Mouse (Mus musculus): Measurements from ENCODE around the gene Ciz1. TPM values are rescaled to one million over a fixed set of nuclear protein-coding genes. Genes with fewer than 3 reads are reported as not detected.

The Ciz1 gene
- polyA plus RNA-seq, 1 experiment: 275 TPM

DNA sequence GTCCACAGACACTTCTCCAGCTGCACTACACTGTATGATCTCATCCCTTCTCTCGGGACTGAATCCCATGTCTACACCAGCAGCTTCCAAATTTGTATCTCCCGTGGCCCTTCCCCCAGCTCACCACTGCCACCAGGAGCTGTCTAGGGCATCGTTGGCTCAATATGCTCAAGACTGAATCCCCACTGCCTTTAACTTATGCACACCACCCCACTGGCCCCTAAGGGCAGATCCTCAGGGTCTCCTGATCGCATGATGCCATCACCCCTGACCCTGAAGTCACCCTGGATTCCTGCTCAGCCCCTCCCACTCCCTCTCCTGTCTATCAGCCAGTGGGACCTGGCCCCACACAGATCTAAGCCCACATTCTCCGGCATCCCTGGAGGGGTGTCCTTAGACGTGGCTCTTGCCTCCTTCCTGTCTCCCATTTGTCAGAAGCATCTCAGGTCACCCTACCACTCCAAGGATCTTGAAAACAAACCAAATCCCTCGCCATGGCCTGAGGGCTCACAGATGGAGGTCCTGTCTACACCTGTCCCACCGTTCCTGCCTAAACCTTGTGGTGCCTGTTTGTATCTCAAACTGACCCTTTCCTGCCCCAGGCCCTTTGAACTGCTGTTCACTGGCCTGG lies 2.4 kb upstream of the Ciz1 start:
- Histone ChIP-seq H3K36me3 (ENCODE audit: control insufficient read depth, insufficient read depth, low read length) (peaks cover 3% of the 10 kb centered on the region; the same call in 1 of the 2 replicates), H3K4me3 (ENCODE audit: low read depth, low read length) (no peak overlapping the region), H3K27me3 (ENCODE audit: control insufficient read depth, insufficient read depth, low read length) (no peaks in the 10 kb centered on the region), H3K27ac (ENCODE audit: insufficient read depth, low read depth, low read length) (no peak overlapping the region), H3K4me1 (ENCODE audit: control insufficient read depth, insufficient read depth, insufficient read length, low read length) (peaks cover 7% of the 10 kb centered on the region; the same call in 1 of the 2 replicates)
- no peak for TF ChIP-seq POLR2A (IDR thresholded peaks at IDR 0.05; ENCODE audit: low read depth, low read length)
- WGBS: 76% methylated on average over 8 of the region's 8 CpGs

DNA sequence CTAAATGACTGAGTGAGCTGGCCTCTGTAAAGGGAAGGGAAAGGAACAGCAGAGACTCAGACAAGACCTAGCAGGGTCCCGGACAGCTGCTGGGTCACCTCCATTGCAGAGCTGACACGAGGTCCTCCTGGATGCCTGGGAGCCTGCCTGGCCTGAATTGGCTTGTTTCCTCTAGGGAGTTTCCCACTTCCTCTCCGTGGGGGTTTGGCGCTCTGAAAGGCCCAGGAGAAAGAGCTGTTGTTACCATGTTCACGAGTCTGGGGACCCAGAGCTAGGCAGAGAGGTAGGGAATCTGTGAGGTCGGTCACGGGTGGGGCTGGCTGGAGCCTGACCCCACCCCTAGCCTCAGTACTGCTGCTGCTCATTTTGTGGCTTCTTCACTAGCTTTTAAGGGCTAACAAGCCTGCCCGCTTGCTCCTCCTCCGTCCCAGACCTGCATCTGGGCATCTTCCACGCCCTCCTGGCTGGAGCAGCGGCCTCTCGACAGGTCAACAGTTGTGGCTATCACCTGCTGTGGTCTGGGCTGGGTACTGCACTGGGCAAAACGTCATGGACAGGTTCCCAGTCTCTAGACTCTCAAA lies 1.6 kb upstream of the Ciz1 start:
- WGBS: 58% methylated on average over 13 of the region's 13 CpGs
- H3K4me3 ChIP-seq (ENCODE audit: low read depth, low read length): no peak overlapping the region
- H3K27me3 ChIP-seq (ENCODE audit: control insufficient read depth, insufficient read depth, low read length): no peaks in the 10 kb centered on the region
- peaks cover 9% of the 10 kb centered on the region; the same call in 1 of the 2 replicates for H3K4me1 ChIP-seq (ENCODE audit: control insufficient read depth, insufficient read depth, insufficient read length, low read length)
- no peak overlapping the region for H3K27ac ChIP-seq (ENCODE audit: insufficient read depth, low read depth, low read length)
- TF ChIP-seq CTCF (IDR thresholded peaks at IDR 0.05; ENCODE audit: extremely low read depth, insufficient read length, insufficient replicate concordance, low read depth, low read length) (no peak), POLR2A (IDR thresholded peaks at IDR 0.05; ENCODE audit: low read depth, low read length) (no peak)
- H3K36me3 ChIP-seq (ENCODE audit: control insufficient read depth, insufficient read depth, low read length): peaks cover 3% of the 10 kb centered on the region; the same call in 1 of the 2 replicates

DNA sequence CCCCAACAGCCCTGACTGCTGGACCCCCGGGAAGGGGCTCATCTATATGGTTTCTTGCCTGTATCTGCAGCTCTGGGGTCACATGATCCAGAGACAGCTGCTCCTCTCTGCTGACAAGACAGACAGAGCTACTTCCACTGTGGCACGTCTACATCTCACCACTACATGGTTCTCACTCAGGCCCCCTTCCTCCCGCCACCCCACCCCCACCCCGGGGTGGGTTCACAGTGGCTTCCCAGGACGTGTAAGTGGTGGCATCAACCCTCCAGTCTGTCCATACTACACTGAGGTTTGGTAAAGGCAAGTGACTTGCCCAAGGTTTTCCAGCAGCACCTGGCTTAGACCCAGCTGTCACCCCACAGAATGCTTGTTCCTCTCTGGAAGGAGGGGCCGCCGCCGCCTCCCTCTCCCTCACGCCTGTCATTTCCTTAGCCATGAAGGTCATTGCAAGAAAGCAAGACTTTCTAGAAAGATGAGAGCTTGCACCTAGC lies 611 bp upstream of the Ciz1 start:
- Histone ChIP-seq H3K4me3 (ENCODE audit: low read depth, low read length) (peak overlapping the region; percentile 83; the same call in 1 of the 2 replicates), H3K4me1 (ENCODE audit: control insufficient read depth, insufficient read depth, insufficient read length, low read length) (peaks cover 17% of the 10 kb centered on the region; the same call in 1 of the 2 replicates), H3K36me3 (ENCODE audit: control insufficient read depth, insufficient read depth, low read length) (peaks cover 3% of the 10 kb centered on the region; the same call in 1 of the 2 replicates), H3K27me3 (ENCODE audit: control insufficient read depth, insufficient read depth, low read length) (no peaks in the 10 kb centered on the region), H3K27ac (ENCODE audit: insufficient read depth, low read depth, low read length) (no peak overlapping the region)
- 55% methylated on average over 9 of the region's 9 CpGs for WGBS
- no peak for TF ChIP-seq CTCF (IDR thresholded peaks at IDR 0.05; ENCODE audit: extremely low read depth, insufficient read length, insufficient replicate concordance, low read depth, low read length)
- TF ChIP-seq POLR2A (IDR thresholded peaks at IDR 0.05; ENCODE audit: low read depth, low read length): no peak

DNA sequence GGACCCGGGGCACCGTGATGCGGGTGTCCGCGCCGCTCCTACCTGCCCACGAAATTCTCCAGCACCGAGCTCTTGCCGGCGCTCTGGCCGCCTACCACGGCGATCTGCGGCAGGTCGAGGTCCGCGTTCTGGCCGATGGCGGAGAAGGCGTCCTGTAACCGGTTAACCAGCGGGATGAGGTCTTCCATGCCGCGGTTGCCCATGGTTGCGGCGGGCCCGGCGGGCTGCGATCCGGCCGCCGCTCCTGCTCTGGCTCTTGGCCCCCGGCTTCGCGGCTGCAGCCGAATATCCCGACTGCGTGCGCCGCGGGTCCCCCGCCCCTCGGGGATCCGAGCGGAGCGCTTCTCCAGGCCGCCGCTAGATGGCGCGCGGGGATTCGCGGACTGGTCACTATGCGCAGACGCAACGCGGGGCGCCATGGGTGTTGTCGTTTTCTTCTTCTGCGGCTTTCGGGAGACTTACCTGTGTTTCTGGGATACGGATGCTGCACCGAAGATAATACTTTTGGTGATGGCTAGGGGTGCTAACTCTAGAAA lies 948 bp downstream of the Ciz1 start, which contains the start of gene Dnm1:
TSS of gene Dnm1 (minus strand) at position 332 of the 536 bp plus-strand sequence.
- H3K27ac ChIP-seq (ENCODE audit: insufficient read depth, low read depth, low read length): peak within 1 kb of the TSS; percentile 98
- WGBS: under 1% methylated on average over 62 of the region's 63 CpGs
- TF ChIP-seq CTCF (IDR thresholded peaks at IDR 0.05; ENCODE audit: extremely low read depth, insufficient read length, insufficient replicate concordance, low read depth, low read length) (peak; percentile 81), POLR2A (IDR thresholded peaks at IDR 0.05; ENCODE audit: low read depth, low read length) (no peak)
- peak within 1 kb of the TSS; percentile 83 for H3K4me3 ChIP-seq (ENCODE audit: low read depth, low read length)
- H3K27me3 ChIP-seq (ENCODE audit: control insufficient read depth, insufficient read depth, low read length): no peaks in the 10 kb centered on the region
- peaks cover 22% of the 10 kb centered on the region; the same call in 1 of the 2 replicates for H3K4me1 ChIP-seq (ENCODE audit: control insufficient read depth, insufficient read depth, insufficient read length, low read length)
- no peaks in the 10 kb centered on the region for H3K36me3 ChIP-seq (ENCODE audit: control insufficient read depth, insufficient read depth, low read length)

DNA sequence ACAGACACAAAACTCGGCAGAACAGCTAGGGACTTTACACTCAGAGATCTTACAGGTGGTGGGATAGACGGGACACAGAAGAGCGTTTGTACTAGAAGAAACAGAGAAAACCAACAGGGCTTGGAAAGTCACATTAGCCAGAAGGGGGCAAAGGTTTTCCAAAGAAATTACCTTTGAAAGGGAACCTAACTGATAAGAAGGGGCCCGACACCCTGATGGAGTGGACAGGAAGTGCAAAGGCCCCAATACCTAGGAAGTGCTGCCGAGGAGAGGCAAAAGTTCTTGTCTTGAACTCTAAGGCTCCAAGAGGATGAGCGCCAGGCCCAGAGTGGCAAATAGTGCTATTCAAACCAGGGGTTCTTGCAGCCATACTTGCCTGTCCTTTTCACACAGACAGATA lies 1.7 kb downstream of the Ciz1 start:
- Histone ChIP-seq H3K4me1 (ENCODE audit: control insufficient read depth, insufficient read depth, insufficient read length, low read length) (peaks cover 22% of the 10 kb centered on the region; the same call in 1 of the 2 replicates), H3K36me3 (ENCODE audit: control insufficient read depth, insufficient read depth, low read length) (no peaks in the 10 kb centered on the region), H3K27ac (ENCODE audit: insufficient read depth, low read depth, low read length) (peak overlapping the region; percentile 98), H3K4me3 (ENCODE audit: low read depth, low read length) (no peak overlapping the region), H3K27me3 (ENCODE audit: control insufficient read depth, insufficient read depth, low read length) (no peaks in the 10 kb centered on the region)
- WGBS: 25% methylated on average over 6 of the region's 6 CpGs
- TF ChIP-seq CTCF (IDR thresholded peaks at IDR 0.05; ENCODE audit: extremely low read depth, insufficient read length, insufficient replicate concordance, low read depth, low read length) (no peak), POLR2A (IDR thresholded peaks at IDR 0.05; ENCODE audit: low read depth, low read length) (no peak)

DNA sequence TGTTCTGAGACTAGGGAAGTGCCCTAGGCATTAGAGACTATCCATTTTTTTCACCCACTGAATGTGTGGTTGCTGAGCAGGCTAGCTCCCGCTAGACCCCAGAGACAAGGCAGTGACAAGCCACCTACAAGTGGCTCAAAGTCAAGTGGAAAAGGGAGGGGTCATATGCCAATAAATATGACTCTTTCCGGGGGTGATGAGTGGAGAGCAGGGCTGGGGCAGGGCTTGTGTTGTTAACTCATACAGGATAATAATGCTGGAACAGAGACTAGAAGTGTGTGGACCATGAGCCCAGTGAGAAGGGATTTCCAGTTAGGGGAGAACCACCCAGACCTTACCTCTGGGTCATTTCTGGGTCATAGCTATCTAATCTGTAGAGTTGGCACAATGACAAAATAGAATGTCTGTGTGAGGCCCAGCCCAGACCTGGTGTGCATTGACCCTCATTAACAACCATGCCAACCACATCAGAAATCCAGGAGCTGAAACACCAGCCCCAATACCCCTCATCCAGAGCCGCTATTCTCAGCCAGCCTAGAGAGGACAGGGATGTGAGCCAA lies 2.3 kb downstream of the Ciz1 start:
- Histone ChIP-seq H3K27ac (ENCODE audit: insufficient read depth, low read depth, low read length) (peak overlapping the region; percentile 98), H3K4me3 (ENCODE audit: low read depth, low read length) (no peak overlapping the region), H3K36me3 (ENCODE audit: control insufficient read depth, insufficient read depth, low read length) (no peaks in the 10 kb centered on the region), H3K27me3 (ENCODE audit: control insufficient read depth, insufficient read depth, low read length) (no peaks in the 10 kb centered on the region), H3K4me1 (ENCODE audit: control insufficient read depth, insufficient read depth, insufficient read length, low read length) (peaks cover 22% of the 10 kb centered on the region; the same call in 1 of the 2 replicates)
- TF ChIP-seq CTCF (IDR thresholded peaks at IDR 0.05; ENCODE audit: extremely low read depth, insufficient read length, insufficient replicate concordance, low read depth, low read length) (no peak), POLR2A (IDR thresholded peaks at IDR 0.05; ENCODE audit: low read depth, low read length) (no peak)
- 27% methylated on average over 3 of the region's 3 CpGs for WGBS

DNA sequence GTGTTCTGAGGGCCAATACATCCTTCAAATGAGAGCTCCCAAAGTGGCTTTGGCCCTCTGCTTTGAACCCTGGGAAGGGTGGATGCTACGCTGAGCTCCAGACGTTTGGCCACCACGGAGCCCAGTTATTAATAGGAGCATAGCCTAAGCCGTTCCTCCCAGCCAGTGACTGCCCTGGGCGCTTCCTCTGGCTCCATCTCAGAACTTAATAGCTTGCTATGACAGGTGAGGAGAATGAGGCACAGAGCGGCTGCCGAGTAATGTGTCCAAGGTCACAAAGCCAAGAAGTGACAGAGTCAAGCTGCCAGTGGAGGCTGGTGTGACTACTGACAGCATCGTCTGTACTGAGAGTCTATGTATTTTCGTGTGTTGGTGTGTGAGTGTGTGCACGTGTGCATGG lies 4.1 kb downstream of the Ciz1 start:
- H3K4me3 ChIP-seq (ENCODE audit: low read depth, low read length): no peak overlapping the region
- peak overlapping the region; percentile 52 for H3K27ac ChIP-seq (ENCODE audit: insufficient read depth, low read depth, low read length)
- H3K36me3 ChIP-seq (ENCODE audit: control insufficient read depth, insufficient read depth, low read length): no peaks in the 10 kb centered on the region
- H3K4me1 ChIP-seq (ENCODE audit: control insufficient read depth, insufficient read depth, insufficient read length, low read length): peaks cover 21% of the 10 kb centered on the region; the same call in 1 of the 2 replicates
- TF ChIP-seq POLR2A (IDR thresholded peaks at IDR 0.05; ENCODE audit: low read depth, low read length): no peak
- 45% methylated on average over 10 of the region's 10 CpGs for WGBS
- H3K27me3 ChIP-seq (ENCODE audit: control insufficient read depth, insufficient read depth, low read length): no peaks in the 10 kb centered on the region
